Mouse (Mus musculus) hindbrain, postnatal 0 days (tissue): ENCODE measurements around the gene Gm44596. TPM values are rescaled to one million over a fixed set of nuclear protein-coding genes. Genes with fewer than 3 reads are reported as not detected.

Experiments used
- ATAC-seq: fragments of 200-750 bp; cut with Nextera tagmentation; 2 replicates; pipeline ENCODE4 v1.8.0; 2017; ENCODE audit warnings: mild to moderate bottlenecking, moderate TSS enrichment, moderate library complexity
- DNase-seq: peaks from one replicate; pipeline ENCODE4 v3.0.0-alpha.2; 2015; ENCODE audit warnings: low spot score
- H3K27ac ChIP-seq: fragments of 300-500 bp; sonication (generic); 2 replicates; pipeline ENCODE4 v1.5.1; 2014; ENCODE audit warnings: mild to moderate bottlenecking
- H3K27me3 ChIP-seq: fragments of 300-500 bp; sonication (generic); 2 replicates; pipeline ENCODE4 v1.6.1; 2014; ENCODE audit warnings: low read length, mixed read lengths; ENCODE audit not compliant: insufficient read depth
- H3K36me3 ChIP-seq: fragments of 300-500 bp; sonication (generic); 2 replicates; pipeline ENCODE4 v1.6.1; 2014; ENCODE audit warnings: low read length, mixed read lengths; ENCODE audit not compliant: insufficient read depth
- H3K4me1 ChIP-seq: fragments of 300-500 bp; sonication (generic); 2 replicates; pipeline ENCODE4 v1.6.1; 2014; ENCODE audit warnings: antibody characterized with exemption, low read length, mixed read lengths; ENCODE audit not compliant: insufficient read depth
- H3K4me2 ChIP-seq: fragments of 300-500 bp; sonication (generic); 2 replicates; pipeline ENCODE4 v1.6.1; 2014; ENCODE audit warnings: low read depth, mild to moderate bottlenecking, low read length, moderate library complexity, mixed read lengths
- H3K4me3 ChIP-seq: fragments of 300-500 bp; sonication (generic); 2 replicates; pipeline ENCODE4 v1.5.1; 2014; ENCODE audit warnings: low read length
- H3K9ac ChIP-seq: fragments of 300-500 bp; sonication (generic); replicated peaks from 2 replicates; pipeline ENCODE4 v1.6.1; 2014; ENCODE audit warnings: mild to moderate bottlenecking, low read length, moderate library complexity, mixed read lengths
- H3K9me3 ChIP-seq: fragments of 300-500 bp; sonication (generic); 2 replicates; pipeline ENCODE4 v1.6.1; 2016; ENCODE audit warnings: low read length, mixed read lengths
- CTCF ChIP-seq: IDR thresholded peaks from 2 replicates; pipeline ENCODE4 v1.5.1; 2016; ENCODE audit warnings: antibody characterized with exemption, control low read depth, low read depth
- WGBS: fragments of 180-500 bp; shearing (Covaris S2); extraction: QIAGEN DNeasy Blood & Tissue Kit; methylation state at CpG from one replicate; pipeline ENCODE4 v1.1.7; 2014; 5-methylcytosine and 5-hydroxymethylcytosine counted together
- polyA plus RNA-seq: library from polyadenylated mRNA; unstranded; fragments of >200 nt; fragmentation: Nextera tagmentation; extraction: Ambion mirVana; gene quantifications from 2 replicates; pipeline ENCODE4 v1.2.1, GENCODE M21; 2015
- total RNA-seq: library from RNA; depleted of rRNA; stranded (reverse); fragments of >200 nt; gene quantifications from 2 replicates; pipeline ENCODE4 v1.2.3, GENCODE M21; 2014

The Gm44596 gene
- total and polyA plus RNA-seq, 2 experiments from 2014 or later, result not detected

- TF ChIP-seq CTCF, result no peak
- DNase-seq, result no peak
These were observed 13.4 kb upstream of the Gm44596 start for GRCm38 (mm10) chr6:128361901-128362300.

GRCm38 (mm10) chr6:128362381-128363006 is 12.8 kb upstream of the Gm44596 start, which contains the start of the genes Rhno1 and Foxm1:
Gene Rhno1 (minus strand): TSS chr6:128362911.
Gene Foxm1 (plus strand): TSS chr6:128362967.
- Histone ChIP-seq H3K4me2 (peak within 1 kb of the TSS; percentile 100), H3K4me1 (no peaks in the 10 kb centered on the region), H3K4me3 (peak within 1 kb of the TSS; percentile 89), H3K36me3 (peaks cover 4% of the 10 kb centered on the region; the same call in 1 of the 2 replicates), H3K27ac (peak within 1 kb of the TSS; percentile 83), H3K27me3 (no peaks in the 10 kb centered on the region), H3K9ac (peak within 1 kb of the TSS; percentile 75), H3K9me3 (no peaks in the 10 kb centered on the region)
- ATAC-seq (peak; percentile 86), DNase-seq (peak; percentile 91)
- WGBS, result 1% methylated on average over 53 of the region's 76 CpGs
- no peak for TF ChIP-seq CTCF

More at GRCm38 (mm10) chr6:128361901-128362300, 13.4 kb upstream of the Gm44596 start:
- Histone ChIP-seq H3K9me3 (no peaks in the 10 kb centered on the region), H3K4me2 (peak overlapping the region; percentile 100), H3K27me3 (no peaks in the 10 kb centered on the region), H3K36me3 (peaks cover 4% of the 10 kb centered on the region; the same call in 1 of the 2 replicates), H3K4me3 (peak overlapping the region; percentile 89), H3K4me1 (no peaks in the 10 kb centered on the region), H3K9ac (peak overlapping the region; percentile 75), H3K27ac (peak overlapping the region; percentile 83)
- WGBS, result 12% methylated on average over 9 of the region's 9 CpGs
- ATAC-seq, result no peak

DNA sequence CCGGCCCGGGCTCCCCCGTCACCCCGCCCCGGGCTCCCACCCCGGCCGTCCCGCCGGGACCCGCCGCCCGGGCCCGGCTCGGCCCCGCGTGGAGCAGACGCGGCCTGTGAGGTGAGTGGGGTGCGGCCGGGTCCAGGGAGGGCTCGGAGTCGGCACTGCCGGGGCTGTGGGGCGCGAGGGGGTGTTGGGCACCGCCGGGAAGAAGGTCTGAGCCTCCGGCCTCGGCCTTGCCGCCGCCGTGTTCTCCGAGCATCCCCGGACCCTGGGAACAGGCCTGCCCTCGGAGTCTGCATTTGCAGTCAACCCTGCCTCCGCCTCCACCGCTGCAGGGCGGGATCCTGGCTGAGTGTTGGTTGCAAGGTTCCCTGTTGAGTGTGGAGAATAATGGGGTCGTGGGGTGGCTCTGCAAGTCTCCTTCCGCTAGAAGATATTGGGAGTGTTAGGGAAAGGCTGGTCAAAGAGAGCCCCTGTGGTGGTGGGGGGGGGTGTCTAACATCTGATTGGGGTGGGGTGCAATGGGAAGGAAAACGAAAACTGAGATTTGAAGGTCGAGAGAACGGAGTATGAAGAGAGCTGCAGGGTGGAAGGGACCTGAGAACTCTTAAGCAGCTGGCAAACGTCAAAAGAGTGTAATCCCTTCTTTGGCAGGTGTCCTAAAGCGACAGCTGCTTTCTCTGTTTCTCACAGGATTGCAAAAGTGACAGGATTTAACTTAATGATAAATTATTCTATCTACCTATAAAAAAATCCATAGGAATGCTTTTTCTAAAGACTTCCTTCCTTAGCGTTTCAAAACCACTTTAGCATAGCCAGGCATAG is 12.1 kb upstream of the Gm44596 start:
- TF ChIP-seq CTCF, result no peak
- peak overlapping the region; percentile 100 for H3K4me2 ChIP-seq
- H3K36me3 ChIP-seq, result no peaks in the 10 kb centered on the region; the same call in 1 of the 2 replicates
- under 1% methylated on average over 44 of the region's 46 CpGs for WGBS
- ATAC-seq (peak; percentile 1; the same call in 1 of the 2 replicates), DNase-seq (peak; percentile 37)
- peak overlapping the region; percentile 83 for H3K27ac ChIP-seq
- peak overlapping the region; percentile 89 for H3K4me3 ChIP-seq
- H3K9ac ChIP-seq, result peak overlapping the region; percentile 75
- no peaks in the 10 kb centered on the region for H3K4me1 ChIP-seq
- no peaks in the 10 kb centered on the region for H3K27me3 ChIP-seq
- H3K9me3 ChIP-seq, result no peaks in the 10 kb centered on the region

DNA sequence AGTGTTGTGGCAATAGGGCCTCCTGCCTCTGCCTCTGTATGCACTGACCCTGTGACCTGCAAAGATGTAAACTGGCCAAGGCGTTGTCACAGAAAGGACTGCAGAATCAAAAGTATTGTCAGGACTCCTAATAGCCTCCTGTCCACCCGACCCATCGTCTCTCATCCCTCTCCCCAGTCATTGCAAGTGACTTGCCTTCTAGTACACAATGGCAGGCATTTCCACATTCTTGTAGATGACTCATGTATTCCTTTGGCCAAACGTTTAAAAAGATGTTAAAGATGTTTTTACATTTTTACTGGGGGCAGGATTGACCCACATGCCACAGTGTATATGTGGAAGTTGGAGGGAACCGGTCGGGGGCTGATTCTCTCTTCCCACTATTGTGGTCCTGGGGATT is 10.6 kb upstream of the Gm44596 start:
- Histone ChIP-seq H3K9ac (no peak overlapping the region), H3K9me3 (no peaks in the 10 kb centered on the region), H3K27ac (no peak overlapping the region), H3K4me2 (no peak overlapping the region), H3K27me3 (no peaks in the 10 kb centered on the region), H3K4me3 (no peak overlapping the region), H3K36me3 (no peaks in the 10 kb centered on the region), H3K4me1 (no peaks in the 10 kb centered on the region)
- WGBS, result 73% methylated on average over 6 of the region's 6 CpGs
- TF ChIP-seq CTCF, result no peak
- DNase-seq, result no peak
- ATAC-seq, result no peak

- no peak overlapping the region for H3K4me3 ChIP-seq
- no peak for TF ChIP-seq CTCF
- H3K4me1 ChIP-seq, result no peaks in the 10 kb centered on the region
- no peak for DNase-seq
- 94% methylated on average over 5 of the region's 5 CpGs for WGBS
- H3K9me3 ChIP-seq, result no peaks in the 10 kb centered on the region
- ATAC-seq, result no peak
- peaks cover 5% of the 10 kb centered on the region; the same call in 1 of the 2 replicates for H3K36me3 ChIP-seq
- H3K27ac ChIP-seq, result no peak overlapping the region
- no peaks in the 10 kb centered on the region for H3K27me3 ChIP-seq
- H3K4me2 ChIP-seq, result no peak overlapping the region
- no peak overlapping the region for H3K9ac ChIP-seq
These were observed 8.8 kb upstream of the Gm44596 start for GRCm38 (mm10) chr6:128366466-128366865.

DNA sequence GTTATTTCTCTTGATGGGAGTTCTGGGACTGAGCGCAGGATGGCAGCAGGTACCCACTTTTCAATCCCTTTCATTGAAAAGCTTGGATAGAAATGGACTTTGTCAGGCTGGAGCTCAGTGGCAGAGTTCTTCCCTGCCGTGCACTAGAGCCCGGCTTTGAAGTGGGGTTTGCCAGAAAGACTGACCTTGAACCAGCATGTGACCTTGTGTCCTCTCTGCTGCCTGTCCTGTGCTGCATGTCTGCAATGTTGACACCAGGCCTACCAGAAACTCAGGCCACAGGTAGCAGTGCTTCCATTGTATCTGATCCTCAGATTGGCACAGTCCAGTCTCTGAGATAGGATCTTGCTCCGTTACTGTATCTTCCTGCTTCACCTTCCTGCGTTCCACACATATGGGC is 5.3 kb upstream of the Gm44596 start:
- Histone ChIP-seq H3K9me3 (no peaks in the 10 kb centered on the region), H3K27me3 (no peaks in the 10 kb centered on the region), H3K36me3 (peaks cover 5% of the 10 kb centered on the region; the same call in 1 of the 2 replicates), H3K4me1 (no peaks in the 10 kb centered on the region), H3K4me3 (no peak overlapping the region), H3K9ac (no peak overlapping the region), H3K27ac (no peak overlapping the region), H3K4me2 (no peak overlapping the region)
- WGBS, result 89% methylated on average over 5 of the region's 5 CpGs
- DNase-seq (no peak), ATAC-seq (no peak)
- no peak for TF ChIP-seq CTCF
